Mouse (Mus musculus): ENCODE data around the gene Dcxr. TPM values are rescaled to one million over a fixed set of nuclear protein-coding genes. Genes with fewer than 3 reads are reported as not detected.

The Dcxr gene
- total RNA-seq, 1 experiment: 43.6 TPM

- no peak overlapping the region for H3K4me3 ChIP-seq (ENCODE audit: insufficient read depth in 1 of 2, low read depth in 1 of 2, low read length in 2 of 2, poor library complexity in 1 of 2, severe bottlenecking in 1 of 2)
- in situ Hi-C loops (cut with MboI; ENCODE audit: low sequenced_read_pairs in 2 of 2, unreplicated experiment in 2 of 2): no loop called here
Observed at GRCm38 (mm10) chr11:120747974-120748373, 20.9 kb upstream of the Dcxr start.

GRCm38 (mm10) chr11:120744121-120744701 is 17.1 kb upstream of the Dcxr start:
- Histone ChIP-seq H3K4me1 (ENCODE audit: control insufficient read depth in 2 of 2, insufficient read depth in 2 of 2, low read length in 2 of 2, poor library complexity in 1 of 2) (no peaks in the 10 kb centered on the region), H3K36me3 (ENCODE audit: control insufficient read depth, insufficient read depth, low read length, poor library complexity, severe bottlenecking) (no peaks in the 10 kb centered on the region), H3K27ac (ENCODE audit: insufficient read depth, low read depth, low read length, poor library complexity, severe bottlenecking) (no peak overlapping the region), H3K4me3 (ENCODE audit: insufficient read depth in 1 of 2, low read depth in 1 of 2, low read length in 2 of 2, poor library complexity in 1 of 2, severe bottlenecking in 1 of 2) (no peak overlapping the region), H3K9ac (ENCODE audit: insufficient read depth, low read depth, low read length, poor library complexity, severe bottlenecking) (no peak overlapping the region), H3K9me3 (ENCODE audit: control insufficient read depth, insufficient read depth, low read depth, low read length) (no peaks in the 10 kb centered on the region)
- TF ChIP-seq ZNF384 (IDR thresholded peaks at IDR 0.05; ENCODE audit: low read depth, low read length) (no peak), CHD2 (IDR thresholded peaks at IDR 0.05; ENCODE audit: low read depth, low read length) (no peak), ZC3H11A (IDR thresholded peaks at IDR 0.05; ENCODE audit: borderline replicate concordance, low read depth, low read length) (no peak), HCFC1 (IDR thresholded peaks at IDR 0.05; ENCODE audit: borderline replicate concordance, insufficient read depth, low read length) (no peak), MAFK (IDR thresholded peaks at IDR 0.05; ENCODE audit: insufficient read depth, low read depth, low read length) (no peak)
- in situ Hi-C loops (cut with MboI; ENCODE audit: low sequenced_read_pairs in 2 of 2, unreplicated experiment in 2 of 2): no loop called here
- no peak for DNase-seq (ENCODE audit: low read depth, low spot score)

More at GRCm38 (mm10) chr11:120747974-120748373, 20.9 kb upstream of the Dcxr start:
- H3K9me3 ChIP-seq (ENCODE audit: control insufficient read depth, insufficient read depth, low read depth, low read length): no peaks in the 10 kb centered on the region
- no peak overlapping the region for H3K27ac ChIP-seq (ENCODE audit: insufficient read depth, low read depth, low read length, poor library complexity, severe bottlenecking)
- TF ChIP-seq MAFK (IDR thresholded peaks at IDR 0.05; ENCODE audit: insufficient read depth, low read depth, low read length): no peak
- TF ChIP-seq CHD2 (IDR thresholded peaks at IDR 0.05; ENCODE audit: low read depth, low read length): no peak
- TF ChIP-seq HCFC1 (IDR thresholded peaks at IDR 0.05; ENCODE audit: borderline replicate concordance, insufficient read depth, low read length): no peak
- TF ChIP-seq ZNF384 (IDR thresholded peaks at IDR 0.05; ENCODE audit: low read depth, low read length): no peak
- TF ChIP-seq ZC3H11A (IDR thresholded peaks at IDR 0.05; ENCODE audit: borderline replicate concordance, low read depth, low read length): no peak
- no peak overlapping the region for H3K9ac ChIP-seq (ENCODE audit: insufficient read depth, low read depth, low read length, poor library complexity, severe bottlenecking)
- no peak for DNase-seq (ENCODE audit: low read depth, low spot score)
- H3K4me1 ChIP-seq (ENCODE audit: control insufficient read depth in 2 of 2, insufficient read depth in 2 of 2, low read length in 2 of 2, poor library complexity in 1 of 2): no peaks in the 10 kb centered on the region
- no peaks in the 10 kb centered on the region for H3K36me3 ChIP-seq (ENCODE audit: control insufficient read depth, insufficient read depth, low read length, poor library complexity, severe bottlenecking)

- no peak for TF ChIP-seq HCFC1 (IDR thresholded peaks at IDR 0.05; ENCODE audit: borderline replicate concordance, insufficient read depth, low read length)
- TF ChIP-seq MAFK (IDR thresholded peaks at IDR 0.05; ENCODE audit: insufficient read depth, low read depth, low read length): no peak
- no peak for TF ChIP-seq CHD2 (IDR thresholded peaks at IDR 0.05; ENCODE audit: low read depth, low read length)
- TF ChIP-seq ZNF384 (IDR thresholded peaks at IDR 0.05; ENCODE audit: low read depth, low read length): no peak
- no peak for TF ChIP-seq ZC3H11A (IDR thresholded peaks at IDR 0.05; ENCODE audit: borderline replicate concordance, low read depth, low read length)
- Histone ChIP-seq H3K4me1 (ENCODE audit: control insufficient read depth in 2 of 2, insufficient read depth in 2 of 2, low read length in 2 of 2, poor library complexity in 1 of 2) (peaks cover 0 to 3% of the 10 kb centered on the region in 2 experiments; a peak in 1 of 4 replicates), H3K36me3 (ENCODE audit: control insufficient read depth, insufficient read depth, low read length, poor library complexity, severe bottlenecking) (no peaks in the 10 kb centered on the region), H3K9me3 (ENCODE audit: control insufficient read depth, insufficient read depth, low read depth, low read length) (no peaks in the 10 kb centered on the region), H3K9ac (ENCODE audit: insufficient read depth, low read depth, low read length, poor library complexity, severe bottlenecking) (no peak overlapping the region), H3K27ac (ENCODE audit: insufficient read depth, low read depth, low read length, poor library complexity, severe bottlenecking) (no peak overlapping the region), H3K4me3 (ENCODE audit: insufficient read depth in 1 of 2, low read depth in 1 of 2, low read length in 2 of 2, poor library complexity in 1 of 2, severe bottlenecking in 1 of 2) (no peak overlapping the region)
- in situ Hi-C loops (cut with MboI; ENCODE audit: low sequenced_read_pairs in 2 of 2, unreplicated experiment in 2 of 2): no loop called here
- no peak for DNase-seq (ENCODE audit: low read depth, low spot score)
Observed at GRCm38 (mm10) chr11:120740981-120741380, 13.9 kb upstream of the Dcxr start.

GRCm38 (mm10) chr11:120736424-120736823 is 9.3 kb upstream of the Dcxr start:
- Histone ChIP-seq H3K9ac (ENCODE audit: insufficient read depth, low read depth, low read length, poor library complexity, severe bottlenecking) (no peak overlapping the region), H3K36me3 (ENCODE audit: control insufficient read depth, insufficient read depth, low read length, poor library complexity, severe bottlenecking) (no peaks in the 10 kb centered on the region), H3K4me1 (ENCODE audit: control insufficient read depth in 2 of 2, insufficient read depth in 2 of 2, low read length in 2 of 2, poor library complexity in 1 of 2) (peaks cover 0 to 5% of the 10 kb centered on the region in 2 experiments; a peak in 1 of 4 replicates), H3K9me3 (ENCODE audit: control insufficient read depth, insufficient read depth, low read depth, low read length) (no peaks in the 10 kb centered on the region), H3K27ac (ENCODE audit: insufficient read depth, low read depth, low read length, poor library complexity, severe bottlenecking) (no peak overlapping the region), H3K4me3 (ENCODE audit: insufficient read depth in 1 of 2, low read depth in 1 of 2, low read length in 2 of 2, poor library complexity in 1 of 2, severe bottlenecking in 1 of 2) (no peak overlapping the region)
- no peak for TF ChIP-seq ZNF384 (IDR thresholded peaks at IDR 0.05; ENCODE audit: low read depth, low read length)
- TF ChIP-seq ZC3H11A (IDR thresholded peaks at IDR 0.05; ENCODE audit: borderline replicate concordance, low read depth, low read length): no peak
- no peak for TF ChIP-seq MAFK (IDR thresholded peaks at IDR 0.05; ENCODE audit: insufficient read depth, low read depth, low read length)
- TF ChIP-seq HCFC1 (IDR thresholded peaks at IDR 0.05; ENCODE audit: borderline replicate concordance, insufficient read depth, low read length): no peak
- TF ChIP-seq CHD2 (IDR thresholded peaks at IDR 0.05; ENCODE audit: low read depth, low read length): no peak
- in situ Hi-C loops (cut with MboI; ENCODE audit: low sequenced_read_pairs in 2 of 2, unreplicated experiment in 2 of 2): no loop called here
- no peak for DNase-seq (ENCODE audit: low read depth, low spot score)
